8 mouse cellular contexts compared by ENCODE assay signal in the genomic region with DNA sequence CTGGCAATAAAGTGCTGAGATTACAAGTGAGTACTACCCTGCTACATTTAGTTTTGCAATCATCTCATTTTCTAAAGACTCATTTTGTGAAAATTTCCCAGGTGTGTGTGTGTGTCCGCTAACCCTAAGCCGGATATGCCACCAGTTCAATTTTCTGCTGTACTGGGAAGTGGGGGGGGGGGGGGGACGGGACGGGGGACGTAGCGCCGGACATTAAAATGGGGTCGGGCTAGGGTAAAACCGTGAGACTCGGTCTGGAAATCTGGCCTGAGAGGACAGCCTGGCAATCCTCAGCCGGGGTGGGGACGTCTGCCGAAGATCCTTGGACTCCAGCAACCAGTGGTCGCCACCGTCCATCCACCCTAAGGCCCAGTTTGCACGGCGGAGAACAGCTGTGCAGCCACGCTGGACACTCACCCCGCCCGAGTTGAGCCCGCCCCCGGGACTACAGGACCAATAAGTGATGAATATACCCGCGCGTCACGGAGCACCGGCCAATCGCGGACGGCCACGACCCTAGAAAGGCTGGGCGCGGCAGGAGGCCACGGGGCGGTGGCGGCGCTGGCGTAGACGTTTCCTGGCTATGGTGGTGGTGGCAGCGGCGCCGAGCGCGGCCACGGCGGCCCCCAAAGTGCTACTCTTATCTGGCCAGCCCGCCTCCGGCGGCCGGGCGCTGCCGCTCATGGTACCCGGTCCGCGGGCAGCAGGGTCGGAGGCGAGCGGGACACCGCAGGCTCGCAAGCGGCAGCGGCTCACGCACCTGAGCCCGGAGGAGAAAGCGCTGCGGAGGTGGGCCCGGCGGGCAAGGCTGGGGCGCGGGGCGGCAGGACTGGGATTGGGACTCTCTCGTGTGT. TPM values are rescaled to one million over a fixed set of nuclear protein-coding genes. Genes with fewer than 3 reads are reported as not detected.
DNase-seq lines count a peak whose midpoint lies in the region; ATAC-seq lines count a peak whose summit lies in the region.

A gene (plus strand): TSS at position 248 of the 854 bp plus-strand sequence.

- peak within 1 kb of the TSS; percentile 95 for H3K4me3 ChIP-seq in heart, embryonic 13.5 days
- H3K4me3 ChIP-seq in liver, embryonic 13.5 days (replicated peaks): peak within 1 kb of the TSS; percentile 94
- peak within 1 kb of the TSS; percentile 85 for H3K4me3 ChIP-seq in stomach, embryonic 16.5 days (replicated peaks; ENCODE audit: low read length)

- DNase-seq in CD4-positive helper T cell, adult 2 months (ENCODE audit: low read depth, low spot score): peak; percentile 93
- peak; percentile 86 for DNase-seq in brain, embryonic 18.5 days (ENCODE audit: low read depth, low spot score)
- DNase-seq in kidney, postnatal 14 days: peak; percentile 99
- DNase-seq in liver, embryonic 13.5 days: peak; percentile 94
- DNase-seq in neural tube, embryonic 10.5 days (ENCODE audit: extremely low spot score, low spot score): peak; percentile 99

- under 1% methylated on average over 70 of the region's 72 CpGs for WGBS in heart, embryonic 13.5 days
- WGBS in liver, embryonic 13.5 days (ENCODE audit: insufficient replicate concordance): under 1% methylated on average over 72 of the region's 72 CpGs
- WGBS in stomach, embryonic 16.5 days: under 1% methylated on average over 72 of the region's 72 CpGs

- peak; percentile 95 for ATAC-seq in erythroid progenitor cell, adult 5-6 weeks (replicated peaks; ENCODE audit: low FRiP score, poor library complexity, severe bottlenecking)
- ATAC-seq in heart, embryonic 13.5 days (ENCODE audit: extremely low read depth, insufficient number of reproducible peaks, low FRiP score, low TSS enrichment): peak; percentile 97
- peak; percentile 95 for ATAC-seq in liver, embryonic 13.5 days (ENCODE audit: low read depth)
- ATAC-seq in stomach, embryonic 16.5 days (ENCODE audit: insufficient read depth, low FRiP score): peak; percentile 97

- peak within 1 kb of the TSS; percentile 95 for H3K9ac ChIP-seq in heart, embryonic 13.5 days
- peak within 1 kb of the TSS; percentile 98 for H3K9ac ChIP-seq in liver, embryonic 13.5 days
- H3K9ac ChIP-seq in stomach, embryonic 16.5 days (ENCODE audit: low read length): peak within 1 kb of the TSS; percentile 94

- H3K36me3 ChIP-seq in heart, embryonic 13.5 days: peaks cover 35% of the 10 kb centered on the region
- H3K36me3 ChIP-seq in liver, embryonic 13.5 days: peaks cover 34% of the 10 kb centered on the region
- H3K36me3 ChIP-seq in stomach, embryonic 16.5 days (ENCODE audit: control insufficient read depth, insufficient read depth, low read length): peaks cover 27% of the 10 kb centered on the region; the same call in 1 of the 2 replicates

- peak within 1 kb of the TSS; percentile 69 for H3K4me2 ChIP-seq in heart, embryonic 13.5 days
- H3K4me2 ChIP-seq in liver, embryonic 13.5 days: peak within 1 kb of the TSS; percentile 89
- H3K4me2 ChIP-seq in stomach, embryonic 16.5 days (ENCODE audit: low read depth, low read length): peak within 1 kb of the TSS; percentile 65

- no peaks in the 10 kb centered on the region for H3K9me3 ChIP-seq in heart, embryonic 13.5 days
- H3K9me3 ChIP-seq in liver, embryonic 13.5 days (replicated peaks): no peaks in the 10 kb centered on the region
- no peaks in the 10 kb centered on the region for H3K9me3 ChIP-seq in stomach, embryonic 16.5 days (replicated peaks; ENCODE audit: control insufficient read depth, low read length)

- no peaks in the 10 kb centered on the region for H3K27me3 ChIP-seq in heart, embryonic 13.5 days (replicated peaks)
- H3K27me3 ChIP-seq in liver, embryonic 13.5 days: no peaks in the 10 kb centered on the region
- no peaks in the 10 kb centered on the region for H3K27me3 ChIP-seq in stomach, embryonic 16.5 days (ENCODE audit: control insufficient read depth, insufficient read depth, low read length)

- H3K4me1 ChIP-seq in heart, embryonic 13.5 days: peaks cover 30% of the 10 kb centered on the region
- peaks cover 33% of the 10 kb centered on the region for H3K4me1 ChIP-seq in liver, embryonic 13.5 days (replicated peaks)
- peaks cover 18% of the 10 kb centered on the region; the same call in 1 of the 2 replicates for H3K4me1 ChIP-seq in stomach, embryonic 16.5 days (ENCODE audit: control insufficient read depth, insufficient read depth, low read length)

- H3K27ac ChIP-seq in heart, embryonic 13.5 days (replicated peaks): peak within 1 kb of the TSS; percentile 95
- peak within 1 kb of the TSS; percentile 95 for H3K27ac ChIP-seq in liver, embryonic 13.5 days
- peak within 1 kb of the TSS; percentile 96 for H3K27ac ChIP-seq in stomach, embryonic 16.5 days (ENCODE audit: low read length)

RNA-seq across cellular contexts. Expression of the gene that starts here (rescaled TPM):
- 42.8 and 44.7 TPM in 2 replicates for total RNA-seq in erythroid progenitor cell, adult 5-6 weeks (2015; ENCODE audit: low replicate concordance)
- 27.2 and 32.3 TPM in 2 replicates for total RNA-seq in erythroid progenitor cell, adult 5-6 weeks (2017; ENCODE audit: low replicate concordance)
- polyA plus RNA-seq in heart, embryonic 13.5 days (2015; fragmentation: Nextera tagmentation; extraction: Ambion mirVana): 100 and 115 TPM in 2 replicates
- 82.1 and 95.7 TPM in 2 replicates for polyA plus RNA-seq in liver, embryonic 13.5 days (2015; fragmentation: Nextera tagmentation; extraction: Ambion mirVana)
- 238 and 248 TPM in 2 replicates for polyA plus RNA-seq in stomach, embryonic 16.5 days (2015; fragmentation: Nextera tagmentation; extraction: Ambion mirVana)

Comparison
In these comparisons a context has a peak if more than half of its experiments do, and no peak if none do; other contexts are left out.
1. Peak in every context shown above with its lines: DNase-seq, ATAC-seq, H3K4me3 ChIP-seq and H3K27ac ChIP-seq.